Mouse (Mus musculus): Measurements from ENCODE around the gene Coro1b.

The Coro1b gene

DNA sequence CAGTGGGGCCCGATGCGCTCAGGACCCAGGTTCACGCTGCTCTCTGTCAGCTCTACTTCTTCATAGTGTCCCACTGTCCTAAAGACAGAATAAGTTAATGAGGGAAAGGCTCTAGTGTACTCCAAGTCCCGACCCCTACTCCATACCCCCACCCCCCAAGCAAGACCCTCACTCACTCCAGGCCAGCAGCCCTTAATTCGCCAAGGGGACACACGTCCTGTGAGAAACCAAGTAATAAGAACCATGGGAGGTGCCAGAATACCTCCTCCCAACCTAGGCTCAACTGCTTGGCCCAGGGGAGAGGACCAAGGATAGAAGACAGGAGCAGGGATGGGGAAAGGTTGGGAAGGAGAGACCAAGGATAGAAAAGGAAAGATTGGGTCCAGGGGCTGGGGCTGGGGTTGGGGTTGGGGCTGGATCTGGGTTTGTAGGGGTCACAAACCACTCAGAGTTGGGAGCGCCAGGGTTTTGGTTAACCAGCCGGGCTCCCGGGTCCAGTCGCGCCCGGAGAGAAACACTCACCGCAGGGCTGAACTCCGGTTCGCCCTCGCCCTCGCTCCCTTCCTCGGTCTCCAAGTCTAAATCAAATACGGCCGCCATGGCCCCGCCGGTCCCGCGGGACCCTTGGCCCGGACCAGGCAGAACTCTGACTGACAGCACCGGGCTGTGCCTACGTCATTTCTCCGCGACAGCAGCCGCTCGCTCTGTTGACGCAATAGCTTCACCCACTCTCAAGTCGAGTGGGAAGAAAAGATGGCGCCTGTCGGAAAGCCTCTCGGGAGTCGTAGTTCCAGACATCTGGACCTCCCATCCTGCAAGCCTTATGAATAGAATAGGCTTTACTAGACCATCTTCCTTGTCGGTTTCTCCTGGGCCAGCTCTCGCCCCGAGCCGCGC is 14.5 kb downstream of the Coro1b start, which contains the start of gene Rps6kb2:
Gene Rps6kb2, minus strand, starts transcription at position 709 of the 897 bp plus-strand sequence.
- peak; percentile 96 to 97 for DNase-seq

- DNase-seq = no peak
These were observed 15.1 kb downstream of the Coro1b start for GRCm38 (mm10) chr19:4163543-4163887.

DNA sequence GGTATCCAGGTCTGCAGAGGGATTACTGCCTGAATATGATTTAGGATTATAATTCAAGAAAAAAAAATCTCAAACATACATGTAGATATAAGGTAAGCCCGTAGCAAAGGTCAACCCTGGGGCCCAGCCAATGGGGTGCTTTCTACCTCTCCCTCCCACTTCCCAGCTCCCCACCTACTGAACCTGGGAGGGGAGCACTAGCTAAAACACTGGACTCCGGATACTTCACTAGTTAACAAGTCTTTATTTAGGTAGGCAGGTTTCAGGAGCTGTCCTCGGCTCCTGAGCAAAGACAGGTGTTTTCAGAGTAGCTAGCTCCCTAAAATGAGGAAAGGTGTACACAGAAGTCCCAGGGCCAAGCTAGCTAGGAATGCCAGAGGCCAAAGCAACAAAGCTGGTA is 15.7 kb downstream of the Coro1b start:
- no peak for DNase-seq

DNA sequence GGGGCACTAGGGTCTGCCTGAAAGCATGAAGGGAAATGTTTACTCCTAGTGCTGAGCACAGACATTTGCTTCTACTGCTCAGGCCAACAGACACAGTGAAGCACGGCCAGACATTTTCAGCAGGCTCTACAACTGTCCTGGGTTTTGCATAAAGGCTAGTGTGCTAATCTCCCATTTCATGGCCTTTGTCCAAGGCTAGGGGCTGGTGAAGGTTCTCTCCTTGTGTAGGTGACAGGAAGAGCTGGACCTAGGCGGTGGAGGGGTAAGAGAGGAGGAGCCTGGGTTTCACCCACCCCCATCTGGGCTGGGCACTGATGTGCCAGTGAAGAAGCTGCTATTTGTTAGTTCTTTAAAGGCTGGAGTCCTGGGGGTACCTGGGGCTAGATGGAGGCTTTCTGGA is 16.3 kb downstream of the Coro1b start:
- no peak for DNase-seq

- DNase-seq = no peak
These were observed 18.5 kb downstream of the Coro1b start for GRCm38 (mm10) chr19:4166678-4167476.

GRCm38 (mm10) chr19:4169378-4169784 is 21.0 kb downstream of the Coro1b start:
- peak; percentile 100 for DNase-seq

DNA sequence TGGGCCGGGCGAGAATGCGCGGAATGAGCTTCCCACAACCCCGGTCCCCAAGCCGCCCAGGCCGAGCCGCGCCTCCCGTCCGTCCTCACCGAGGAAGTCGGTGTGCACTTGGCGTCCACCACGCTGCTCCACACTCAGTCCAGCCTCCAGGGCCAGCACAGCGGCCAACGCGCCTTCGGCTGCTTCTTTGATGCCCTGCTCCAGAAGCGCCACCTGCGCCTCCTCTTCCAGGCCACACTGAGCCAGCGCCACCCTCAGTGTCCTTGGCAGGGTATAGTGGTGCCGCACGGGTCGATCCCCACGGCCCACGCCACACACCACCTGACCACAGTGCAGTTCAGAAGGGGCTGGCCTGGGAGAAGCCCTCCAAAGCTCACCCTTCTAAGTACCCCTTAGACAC is 21.4 kb downstream of the Coro1b start:
- DNase-seq = no peak

GRCm38 (mm10) chr19:4170723-4171392 is 22.4 kb downstream of the Coro1b start:
- no peak for DNase-seq

GRCm38 (mm10) chr19:4171393-4172290 is 23.2 kb downstream of the Coro1b start:
- peak; percentile 51 to 81 for DNase-seq

- no peak for DNase-seq
These were observed 24.5 kb downstream of the Coro1b start for GRCm38 (mm10) chr19:4172925-4173324.

- peak; percentile 52 to 64 for DNase-seq
These were observed 27.0 kb downstream of the Coro1b start, which contains the start of gene Carns1 for GRCm38 (mm10) chr19:4175368-4175947. Gene Carns1 (minus strand): TSS chr19:4175479.

DNA sequence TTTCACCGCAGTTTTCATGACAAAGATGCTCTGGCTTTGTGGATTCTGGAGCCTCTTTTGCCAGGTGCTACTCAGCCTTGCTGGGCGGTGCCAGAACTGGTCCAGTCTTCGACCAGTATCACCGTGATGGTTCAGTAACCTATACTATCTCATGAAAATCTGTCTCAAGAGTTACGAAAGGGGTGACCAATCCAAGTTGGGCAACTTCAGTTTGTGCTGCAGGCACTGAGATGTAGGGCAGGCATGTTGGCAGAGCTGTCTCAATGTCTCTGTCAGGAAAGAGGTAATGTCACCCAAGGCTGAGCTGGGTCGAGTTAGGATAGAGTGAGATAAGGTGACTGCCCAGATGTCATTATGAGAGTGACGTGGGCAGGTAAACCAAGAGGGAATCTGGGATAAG is 32.0 kb downstream of the Coro1b start:
- DNase-seq = no peak

GRCm38 (mm10) chr19:4181892-4182291 is 33.5 kb downstream of the Coro1b start:
- DNase-seq = peak; percentile 75 to 77

DNA sequence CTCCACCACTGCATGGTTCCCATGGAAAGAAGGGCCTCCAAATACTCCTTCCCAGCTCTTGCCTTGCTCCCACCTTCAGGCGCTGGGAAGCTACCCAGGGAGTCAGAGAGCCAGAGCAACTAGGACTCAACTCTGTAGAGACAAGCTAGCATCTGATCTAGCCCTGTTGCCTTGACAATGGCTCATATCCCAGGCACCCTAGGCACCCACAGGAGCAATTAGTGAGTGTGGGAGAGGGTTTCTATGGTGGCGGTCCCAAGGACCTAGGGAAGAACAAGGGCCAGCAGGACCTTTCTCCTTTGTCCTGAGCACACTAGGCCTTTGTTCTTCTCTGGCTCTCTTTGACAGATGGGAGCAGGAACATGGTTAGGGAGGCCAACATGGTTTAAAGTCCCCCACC is 35.3 kb downstream of the Coro1b start:
- no peak for DNase-seq

DNA sequence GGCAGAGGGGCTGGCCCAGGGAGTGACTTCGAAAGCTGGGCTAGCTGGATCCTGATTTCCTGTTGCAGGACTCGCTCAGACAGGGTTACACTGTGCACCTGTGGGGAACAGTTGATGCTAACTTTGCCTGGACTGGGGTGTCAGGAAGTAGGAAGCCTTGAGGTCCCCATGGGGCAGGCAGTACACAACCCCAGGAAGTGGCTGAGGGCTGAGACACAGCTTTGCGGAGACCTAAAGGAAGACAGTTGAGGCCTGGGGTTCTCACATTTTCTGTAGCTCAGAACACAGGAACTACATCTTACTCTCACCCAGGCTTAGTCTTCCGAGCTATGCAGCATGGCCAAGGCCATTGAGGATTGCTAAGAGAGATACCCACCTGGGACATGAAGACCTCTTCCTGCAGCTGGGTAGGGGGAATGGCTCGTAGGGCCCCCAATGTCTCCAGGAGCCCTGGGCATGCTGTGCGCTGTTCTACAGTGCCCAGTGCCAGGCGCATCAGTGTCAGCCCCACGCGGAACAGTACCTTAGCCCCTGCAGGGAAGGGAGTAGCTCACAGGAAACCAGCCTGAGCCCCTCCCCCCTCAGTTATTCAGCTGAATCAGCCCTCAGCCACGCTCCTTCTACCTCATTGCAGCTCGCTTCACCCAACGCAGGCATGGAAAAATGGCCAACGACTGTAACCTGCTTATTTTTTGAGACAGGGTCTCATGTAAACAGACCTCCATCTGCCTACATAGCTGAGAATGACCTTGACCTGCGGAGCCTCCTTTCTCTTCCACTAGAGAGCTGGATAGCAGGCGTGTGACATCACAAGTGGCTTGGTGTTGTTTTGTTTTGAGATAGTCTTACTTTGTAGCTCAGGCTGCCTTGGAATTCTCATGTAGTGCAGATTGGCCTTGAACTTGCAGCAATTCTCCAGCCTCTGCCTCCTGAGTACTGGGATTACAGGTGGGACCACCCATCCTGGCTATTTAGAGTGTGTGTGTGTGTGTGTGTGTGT is 36.9 kb downstream of the Coro1b start:
- peak; percentile 44 to 55 for DNase-seq

DNA sequence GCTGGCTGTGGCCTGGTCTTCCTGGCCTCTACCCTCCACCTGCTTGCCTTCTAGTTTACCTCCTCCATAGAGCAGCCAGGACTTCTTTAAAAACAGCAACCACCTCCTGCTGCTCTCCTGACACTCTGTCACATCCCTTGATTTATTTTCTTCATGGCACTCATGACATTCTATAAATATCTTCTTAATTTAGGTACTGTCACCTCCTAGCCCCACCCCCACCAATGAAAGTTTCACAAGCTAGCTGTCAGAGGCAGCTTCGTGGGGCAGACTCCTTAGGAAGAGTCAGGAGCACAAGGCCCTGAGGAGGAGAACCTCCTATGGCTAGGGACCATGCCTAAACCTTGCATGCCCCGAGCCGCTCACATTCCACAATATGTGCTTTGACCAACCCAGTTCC is 38.9 kb downstream of the Coro1b start:
- no peak for DNase-seq

DNA sequence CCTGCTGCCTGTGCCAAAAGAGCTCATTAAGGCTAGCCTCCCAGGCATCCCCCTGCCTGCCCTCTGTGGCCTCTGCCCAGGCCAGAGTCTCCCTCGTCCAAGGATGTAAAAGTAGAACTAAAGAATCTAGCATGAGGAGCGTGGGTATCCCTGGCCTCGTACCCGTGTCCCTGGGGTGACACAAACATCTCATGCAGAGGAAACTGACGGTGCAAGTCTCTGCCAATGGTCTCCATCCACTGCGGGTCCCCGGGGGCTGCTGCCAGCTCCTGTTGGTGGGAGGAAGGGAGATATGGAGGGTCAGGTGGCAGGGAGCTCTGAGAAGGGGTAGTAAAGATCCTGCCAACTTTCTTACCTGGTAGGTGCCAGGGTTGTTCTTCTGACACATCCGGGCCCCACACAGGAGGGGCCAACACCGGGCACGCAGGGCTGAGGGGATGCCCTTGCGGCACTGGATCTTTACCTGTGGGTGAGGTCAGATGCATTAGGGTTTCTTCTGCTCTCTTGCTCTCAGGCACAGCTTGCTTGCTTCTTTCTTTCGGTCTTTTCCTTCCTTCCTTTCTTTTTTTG is 40.7 kb downstream of the Coro1b start:
- no peak for DNase-seq

DNA sequence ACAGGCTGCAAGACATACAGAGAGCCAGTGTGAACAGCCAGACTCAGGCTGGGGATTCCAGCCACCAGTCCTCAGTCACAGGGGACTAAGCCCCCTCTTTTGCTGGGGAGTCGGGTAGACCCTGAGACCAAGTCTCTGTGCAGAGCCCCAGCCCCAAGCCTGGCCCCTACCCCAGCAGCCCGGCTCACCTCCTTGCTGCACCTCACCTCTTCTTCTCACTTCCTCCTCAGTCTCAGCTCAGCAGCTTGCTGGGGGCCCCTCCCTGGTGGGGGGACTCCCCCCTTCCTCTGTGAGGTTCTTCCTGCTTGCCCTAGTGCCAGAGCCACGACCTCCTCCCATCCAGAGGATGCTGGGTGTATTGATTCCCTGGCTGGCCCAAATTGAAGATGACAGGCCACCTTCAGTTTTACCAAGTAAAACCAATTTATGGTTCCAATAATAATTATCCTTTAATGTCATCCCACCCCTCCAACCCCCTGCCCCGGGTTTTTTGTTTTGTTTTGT is 42.5 kb downstream of the Coro1b start, which contains the start of gene Tbc1d10c:
Gene Tbc1d10c, minus strand, starts transcription at position 454 of the 504 bp plus-strand sequence.
- peak; percentile 71 to 82 for DNase-seq

DNA sequence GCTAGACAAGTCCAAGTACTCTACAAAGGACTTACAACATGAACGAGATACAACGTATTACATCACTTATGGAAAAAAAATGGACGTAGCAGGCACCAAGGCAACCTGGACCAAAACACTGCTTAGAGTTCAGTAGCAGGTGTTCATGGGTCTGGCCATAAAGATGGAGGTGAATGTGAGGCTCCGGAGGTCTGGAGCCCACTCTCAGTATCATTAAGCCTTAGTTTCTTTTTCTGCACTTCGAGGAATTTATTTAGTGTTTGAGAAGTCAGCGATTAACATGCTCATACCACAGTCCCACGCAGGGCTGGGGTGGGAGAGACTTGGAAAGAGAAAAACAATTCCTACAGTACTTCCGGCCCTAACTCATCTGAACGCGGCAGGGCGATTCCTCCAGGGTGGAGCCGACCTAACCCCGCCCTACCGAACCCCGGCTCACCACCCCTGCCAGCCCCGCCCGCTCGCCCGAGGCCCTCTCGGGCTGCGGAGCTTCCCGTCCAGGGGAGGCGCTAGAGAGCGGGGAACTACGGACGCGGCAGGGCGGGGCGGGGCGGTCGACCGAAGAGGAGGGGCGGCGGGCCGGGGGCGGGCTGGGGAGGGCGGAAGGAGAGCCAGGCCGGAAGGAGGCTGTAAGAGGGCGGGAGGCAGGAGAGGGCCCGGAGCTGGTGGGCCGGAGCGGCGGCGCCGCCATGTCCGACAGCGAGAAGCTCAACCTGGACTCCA is 43.3 kb downstream of the Coro1b start, which contains the start of gene Ppp1ca:
Gene Ppp1ca, plus strand, starts transcription at position 538 of the 723 bp plus-strand sequence.
- peak; percentile 97 to 98 for DNase-seq

Data from lung, postnatal 4 days (tissue).